Mouse (Mus musculus): ENCODE measurements around the gene Tnip2. TPM values are rescaled to one million over a fixed set of nuclear protein-coding genes. Genes with fewer than 3 reads are reported as not detected.

Tnip2 gene
- polyA plus RNA-seq, 1 experiment from 2014 or later: 8.1 TPM

- no peak overlapping the region for H3K4me3 ChIP-seq
- no peaks in the 10 kb centered on the region for H3K27me3 ChIP-seq
- ATAC-seq (ENCODE audit: low read depth): no peak
- H3K4me1 ChIP-seq (replicated peaks): no peaks in the 10 kb centered on the region
- WGBS: 83% methylated on average over 5 of the region's 5 CpGs
- no peaks in the 10 kb centered on the region for H3K9me3 ChIP-seq
- no peak overlapping the region for H3K9ac ChIP-seq
- H3K27ac ChIP-seq (replicated peaks): no peak overlapping the region
- no peaks in the 10 kb centered on the region for H3K36me3 ChIP-seq
- H3K4me2 ChIP-seq: no peak overlapping the region
Observed at GRCm38 (mm10) chr5:34534776-34535581, 21.2 kb upstream of the Tnip2 start.

- H3K4me1 ChIP-seq (replicated peaks): no peaks in the 10 kb centered on the region
- no peaks in the 10 kb centered on the region for H3K9me3 ChIP-seq
- H3K27me3 ChIP-seq: no peaks in the 10 kb centered on the region
- no peak overlapping the region for H3K4me2 ChIP-seq
- ATAC-seq (ENCODE audit: low read depth): no peak
- H3K4me3 ChIP-seq: no peak overlapping the region
- WGBS: 76% methylated on average over 3 of the region's 3 CpGs
- H3K27ac ChIP-seq (replicated peaks): no peak overlapping the region
- no peaks in the 10 kb centered on the region for H3K36me3 ChIP-seq
- H3K9ac ChIP-seq: no peak overlapping the region
Observed at GRCm38 (mm10) chr5:34533820-34534219, 20.0 kb upstream of the Tnip2 start.

GRCm38 (mm10) chr5:34533066-34533465, 19.3 kb upstream of the Tnip2 start:
- no peak overlapping the region for H3K27ac ChIP-seq (replicated peaks)
- H3K4me3 ChIP-seq: no peak overlapping the region
- H3K4me2 ChIP-seq: no peak overlapping the region
- no peak overlapping the region for H3K9ac ChIP-seq
- ATAC-seq (ENCODE audit: low read depth): no peak
- no peaks in the 10 kb centered on the region for H3K9me3 ChIP-seq
- 76% methylated on average over 5 of the region's 5 CpGs for WGBS
- H3K36me3 ChIP-seq: no peaks in the 10 kb centered on the region
- H3K27me3 ChIP-seq: no peaks in the 10 kb centered on the region
- H3K4me1 ChIP-seq (replicated peaks): no peaks in the 10 kb centered on the region

GRCm38 (mm10) chr5:34530687-34531086, 16.9 kb upstream of the Tnip2 start:
- H3K9ac ChIP-seq: no peak overlapping the region
- H3K27me3 ChIP-seq: peaks cover 11% of the 10 kb centered on the region; the same call in 1 of the 2 replicates
- no peak overlapping the region for H3K4me2 ChIP-seq
- 47% methylated on average over 4 of the region's 4 CpGs for WGBS
- peaks cover 5% of the 10 kb centered on the region; the same call in 1 of the 2 replicates for H3K4me1 ChIP-seq (replicated peaks)
- H3K9me3 ChIP-seq: no peaks in the 10 kb centered on the region
- no peaks in the 10 kb centered on the region for H3K36me3 ChIP-seq
- H3K4me3 ChIP-seq: no peak overlapping the region
- H3K27ac ChIP-seq (replicated peaks): no peak overlapping the region
- no peak for ATAC-seq (ENCODE audit: low read depth)

- Histone ChIP-seq H3K4me3 (no peak overlapping the region), H3K36me3 (no peaks in the 10 kb centered on the region), H3K27ac (replicated peaks) (no peak overlapping the region), H3K9ac (no peak overlapping the region), H3K4me1 (replicated peaks) (peaks cover 8% of the 10 kb centered on the region; the same call in 1 of the 2 replicates), H3K9me3 (no peaks in the 10 kb centered on the region), H3K4me2 (no peak overlapping the region), H3K27me3 (peaks cover 11% of the 10 kb centered on the region; the same call in 1 of the 2 replicates)
- WGBS: 76% methylated on average over 5 of the region's 5 CpGs
- ATAC-seq (ENCODE audit: low read depth): no peak
Observed at GRCm38 (mm10) chr5:34530116-34530515, 16.3 kb upstream of the Tnip2 start.

GRCm38 (mm10) chr5:34528724-34529123, 14.9 kb upstream of the Tnip2 start:
- Histone ChIP-seq H3K9me3 (no peaks in the 10 kb centered on the region), H3K9ac (no peak overlapping the region)

GRCm38 (mm10) chr5:34527352-34527751, 13.6 kb upstream of the Tnip2 start:
- Histone ChIP-seq H3K4me1 (replicated peaks) (peaks cover 8% of the 10 kb centered on the region; the same call in 1 of the 2 replicates), H3K36me3 (no peaks in the 10 kb centered on the region), H3K9ac (no peak overlapping the region), H3K4me2 (no peak overlapping the region), H3K4me3 (no peak overlapping the region), H3K27me3 (peaks cover 11% of the 10 kb centered on the region), H3K9me3 (no peaks in the 10 kb centered on the region), H3K27ac (replicated peaks) (no peak overlapping the region)
- 77% methylated on average over 2 of the region's 2 CpGs for WGBS
- ATAC-seq (ENCODE audit: low read depth): no peak

More at GRCm38 (mm10) chr5:34528724-34529123, 14.9 kb upstream of the Tnip2 start:
- 83% methylated on average over 5 of the region's 5 CpGs for WGBS
- Histone ChIP-seq H3K4me2 (no peak overlapping the region), H3K36me3 (no peaks in the 10 kb centered on the region), H3K4me3 (no peak overlapping the region), H3K27ac (replicated peaks) (no peak overlapping the region), H3K27me3 (peaks cover 11% of the 10 kb centered on the region), H3K4me1 (replicated peaks) (peaks cover 8% of the 10 kb centered on the region; the same call in 1 of the 2 replicates)
- ATAC-seq (ENCODE audit: low read depth): no peak

- Histone ChIP-seq H3K27ac (replicated peaks) (no peak overlapping the region), H3K27me3 (peaks cover 11% of the 10 kb centered on the region), H3K4me2 (peak overlapping the region; percentile 65; the same call in 1 of the 2 replicates), H3K4me3 (no peak overlapping the region), H3K9me3 (no peaks in the 10 kb centered on the region), H3K9ac (no peak overlapping the region), H3K36me3 (no peaks in the 10 kb centered on the region), H3K4me1 (replicated peaks) (peaks cover 8% of the 10 kb centered on the region; the same call in 1 of the 2 replicates)
- WGBS: 40% methylated on average over 5 of the region's 5 CpGs
- ATAC-seq (ENCODE audit: low read depth): no peak
Observed at GRCm38 (mm10) chr5:34526477-34526775, 12.6 kb upstream of the Tnip2 start.

- peak within 1 kb of the TSS; percentile 64 for H3K9ac ChIP-seq
Observed at GRCm38 (mm10) chr5:34525663-34526476, 12.1 kb upstream of the Tnip2 start, which contains the start of gene Sh3bp2. Gene Sh3bp2 (plus strand): TSS chr5:34525838.

GRCm38 (mm10) chr5:34524511-34524910, 10.7 kb upstream of the Tnip2 start:
- H3K4me2 ChIP-seq: no peak overlapping the region
- peaks cover 11% of the 10 kb centered on the region for H3K27me3 ChIP-seq
- peaks cover 8% of the 10 kb centered on the region; the same call in 1 of the 2 replicates for H3K4me1 ChIP-seq (replicated peaks)
- H3K36me3 ChIP-seq: no peaks in the 10 kb centered on the region
- no peak overlapping the region for H3K9ac ChIP-seq
- H3K27ac ChIP-seq (replicated peaks): no peak overlapping the region
- no peaks in the 10 kb centered on the region for H3K9me3 ChIP-seq
- no peak for ATAC-seq (ENCODE audit: low read depth)
- H3K4me3 ChIP-seq: no peak overlapping the region

More at GRCm38 (mm10) chr5:34525663-34526476, 12.1 kb upstream of the Tnip2 start, which contains the start of gene Sh3bp2:
- Histone ChIP-seq H3K27ac (replicated peaks) (no peak within 1 kb of the TSS), H3K36me3 (no peaks in the 10 kb centered on the region), H3K9me3 (no peaks in the 10 kb centered on the region), H3K4me2 (peak within 1 kb of the TSS; percentile 65), H3K4me1 (replicated peaks) (peaks cover 8% of the 10 kb centered on the region; the same call in 1 of the 2 replicates), H3K4me3 (peak within 1 kb of the TSS; percentile 44), H3K27me3 (peaks cover 11% of the 10 kb centered on the region)
- peak; percentile 91 for ATAC-seq (ENCODE audit: low read depth)
- 3% methylated on average over 38 of the region's 38 CpGs for WGBS

GRCm38 (mm10) chr5:34523958-34524485, 10.2 kb upstream of the Tnip2 start:
- 55% methylated on average over 4 of the region's 4 CpGs for WGBS
- no peak for ATAC-seq (ENCODE audit: low read depth)

GRCm38 (mm10) chr5:34521337-34521736, 7.5 kb upstream of the Tnip2 start:
- Histone ChIP-seq H3K9me3 (no peaks in the 10 kb centered on the region), H3K9ac (no peak overlapping the region), H3K27me3 (peaks cover 6% of the 10 kb centered on the region), H3K4me2 (no peak overlapping the region), H3K36me3 (no peaks in the 10 kb centered on the region), H3K4me3 (no peak overlapping the region), H3K27ac (replicated peaks) (no peak overlapping the region), H3K4me1 (replicated peaks) (peaks cover 8% of the 10 kb centered on the region; the same call in 1 of the 2 replicates)
- no peak for ATAC-seq (ENCODE audit: low read depth)
- 91% methylated on average over 3 of the region's 3 CpGs for WGBS

More at GRCm38 (mm10) chr5:34523958-34524485, 10.2 kb upstream of the Tnip2 start:
- Histone ChIP-seq H3K4me3 (no peak overlapping the region), H3K27me3 (peaks cover 11% of the 10 kb centered on the region), H3K27ac (replicated peaks) (no peak overlapping the region), H3K36me3 (no peaks in the 10 kb centered on the region), H3K9me3 (no peaks in the 10 kb centered on the region), H3K4me2 (no peak overlapping the region), H3K9ac (no peak overlapping the region), H3K4me1 (replicated peaks) (peaks cover 8% of the 10 kb centered on the region; the same call in 1 of the 2 replicates)
